Mouse (Mus musculus) CD4-positive, CD25-positive, alpha-beta regulatory T cell, adult 2 months (primary cell): ENCODE data around the gene Rmnd1.

Source experiments
- DNase-seq: peaks from one replicate; pipeline ENCODE4 v3.0.0-alpha.2; 2012; ENCODE audit warnings: low read depth, low spot score

Gene Rmnd1

GRCm38 (mm10) chr10:4354371-4355260 is 77.6 kb downstream of the Rmnd1 start:
- no peak for DNase-seq
